Mouse (Mus musculus) testis, adult 2 months (tissue): Measurements from ENCODE around the gene Syn3. TPM values are rescaled to one million over a fixed set of nuclear protein-coding genes. Genes with fewer than 3 reads are reported as not detected.
"Not testable (repeated sequence)": the region's sequence is repeated elsewhere in the genome, so short reads cannot be mapped to it uniquely, and the experiment has no call there.

Experiments used
- H3K27ac ChIP-seq: fragments of 200-500 bp; 2 replicates; pipeline ENCODE4 v1.5.1; 2012; ENCODE audit warnings: low read depth, low read length; ENCODE audit not compliant: control insufficient read depth, insufficient read depth
- H3K27me3 ChIP-seq: fragments of 200-500 bp; 2 replicates; pipeline ENCODE4 v1.6.1; 2012; ENCODE audit warnings: mild to moderate bottlenecking, low read length, moderate library complexity; ENCODE audit not compliant: control insufficient read depth, insufficient read depth
- H3K36me3 ChIP-seq: fragments of 200-500 bp; 2 replicates; pipeline ENCODE4 v1.6.1; 2012; ENCODE audit warnings: mild to moderate bottlenecking, low read length; ENCODE audit not compliant: control insufficient read depth, insufficient read depth
- H3K4me1 ChIP-seq: fragments of 200-500 bp; 2 replicates; pipeline ENCODE4 v1.6.1; 2012; ENCODE audit warnings: low read length; ENCODE audit not compliant: control insufficient read depth, insufficient read depth
- H3K4me3 ChIP-seq: fragments of 200-500 bp; 2 replicates; pipeline ENCODE4 v1.5.1; 2012; ENCODE audit warnings: low read depth, mild to moderate bottlenecking, low read length, moderate library complexity, mixed read lengths; ENCODE audit not compliant: control insufficient read depth
- CTCF ChIP-seq: fragments of 200-500 bp; IDR thresholded peaks from 2 replicates; pipeline ENCODE4 v1.5.1; 2012; ENCODE audit warnings: low read depth, mild to moderate bottlenecking, inconsistent platforms, low read length, moderate library complexity; ENCODE audit not compliant: control insufficient read depth, insufficient read depth, insufficient replicate concordance
- POLR2A ChIP-seq: fragments of 200-500 bp; IDR thresholded peaks from 2 replicates; pipeline ENCODE4 v1.6.1; 2012; ENCODE audit warnings: low read depth, mild to moderate bottlenecking, inconsistent platforms, low read length, moderate library complexity; ENCODE audit not compliant: control insufficient read depth
- polyA plus RNA-seq: library from polyadenylated mRNA; depleted of rRNA; stranded (reverse); fragments of >200 nt; gene quantifications from 2 replicates; pipeline ENCODE4 v1.2.3, GENCODE M21; 2012

Syn3 gene
- polyA plus RNA-seq, 1 experiment = 0.84 TPM

GRCm38 (mm10) chr10:86385656-86386055 is 113.0 kb downstream of the Syn3 start:
- Histone ChIP-seq H3K27ac (no peak overlapping the region), H3K36me3 (no peaks in the 10 kb centered on the region), H3K27me3 (no peaks in the 10 kb centered on the region), H3K4me1 (peaks cover 8% of the 10 kb centered on the region; the same call in 1 of the 2 replicates), H3K4me3 (no peak overlapping the region)
- TF ChIP-seq POLR2A = no peak
- no peak for TF ChIP-seq CTCF

- H3K4me1 ChIP-seq = peaks cover 8% of the 10 kb centered on the region; the same call in 1 of the 2 replicates
- no peak overlapping the region for H3K4me3 ChIP-seq
- H3K27me3 ChIP-seq = no peaks in the 10 kb centered on the region
- no peak overlapping the region for H3K27ac ChIP-seq
- no peaks in the 10 kb centered on the region for H3K36me3 ChIP-seq
- TF ChIP-seq CTCF (no peak), POLR2A (no peak)
Observed at GRCm38 (mm10) chr10:86384655-86385054, 114.0 kb downstream of the Syn3 start.

- Histone ChIP-seq H3K36me3 (no peaks in the 10 kb centered on the region), H3K27ac (no peak overlapping the region), H3K4me1 (no peaks in the 10 kb centered on the region), H3K4me3 (no peak overlapping the region), H3K27me3 (no peaks in the 10 kb centered on the region)
- TF ChIP-seq CTCF (no peak), POLR2A (no peak)
Observed at GRCm38 (mm10) chr10:86381922-86382260, 116.8 kb downstream of the Syn3 start.

GRCm38 (mm10) chr10:86381150-86381921 is 117.4 kb downstream of the Syn3 start:
- no peaks in the 10 kb centered on the region for H3K4me1 ChIP-seq
- no peak overlapping the region for H3K27ac ChIP-seq
- no peaks in the 10 kb centered on the region for H3K36me3 ChIP-seq
- H3K27me3 ChIP-seq = no peaks in the 10 kb centered on the region
- H3K4me3 ChIP-seq = no peak overlapping the region
- TF ChIP-seq POLR2A (no peak), CTCF (no peak)

DNA sequence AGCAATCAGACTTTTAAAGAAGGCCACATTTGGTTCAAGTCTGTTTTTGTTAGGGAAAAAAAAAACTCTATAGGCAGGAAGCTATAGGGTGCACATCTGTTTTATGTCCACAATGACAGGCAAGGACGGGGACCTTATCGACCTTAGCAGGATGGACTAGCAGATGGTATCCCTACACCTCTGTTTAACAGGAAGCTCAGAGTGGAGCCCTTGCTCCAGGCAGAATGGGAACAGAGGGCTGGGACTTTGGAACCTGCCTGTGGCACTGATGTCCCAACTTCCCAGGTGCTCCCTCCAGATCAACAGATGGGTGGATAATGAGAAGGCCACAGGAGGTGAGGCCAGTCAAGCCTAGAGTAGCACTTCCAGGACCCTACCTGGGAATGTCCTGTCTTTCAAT is 118.1 kb downstream of the Syn3 start:
- no peak overlapping the region for H3K4me3 ChIP-seq
- no peaks in the 10 kb centered on the region for H3K36me3 ChIP-seq
- no peaks in the 10 kb centered on the region for H3K27me3 ChIP-seq
- no peaks in the 10 kb centered on the region for H3K4me1 ChIP-seq
- no peak for TF ChIP-seq POLR2A
- no peak overlapping the region for H3K27ac ChIP-seq

DNA sequence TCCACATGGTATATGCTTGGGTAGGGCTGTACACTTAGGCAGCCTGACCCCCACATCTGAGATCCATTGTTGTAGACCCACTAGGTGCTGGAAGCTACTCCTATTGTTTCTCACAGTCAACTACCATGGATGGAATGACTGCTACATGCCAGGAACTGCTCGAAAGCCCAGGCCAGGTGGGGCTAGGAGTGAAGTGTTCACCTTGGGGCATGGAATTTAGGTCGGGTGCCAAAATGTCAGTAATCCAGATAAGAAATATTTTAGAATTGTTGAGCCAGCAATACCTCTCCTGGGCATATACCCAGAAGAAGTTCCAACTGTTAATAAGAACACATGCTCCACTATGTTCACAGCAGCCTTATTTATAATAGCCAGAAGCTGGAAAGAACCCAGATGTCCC is 119.9 kb downstream of the Syn3 start:
- H3K27me3 ChIP-seq, H3K27ac ChIP-seq, H3K36me3 ChIP-seq, H3K4me3 ChIP-seq, H3K4me1 ChIP-seq: not testable (repeated sequence)

DNA sequence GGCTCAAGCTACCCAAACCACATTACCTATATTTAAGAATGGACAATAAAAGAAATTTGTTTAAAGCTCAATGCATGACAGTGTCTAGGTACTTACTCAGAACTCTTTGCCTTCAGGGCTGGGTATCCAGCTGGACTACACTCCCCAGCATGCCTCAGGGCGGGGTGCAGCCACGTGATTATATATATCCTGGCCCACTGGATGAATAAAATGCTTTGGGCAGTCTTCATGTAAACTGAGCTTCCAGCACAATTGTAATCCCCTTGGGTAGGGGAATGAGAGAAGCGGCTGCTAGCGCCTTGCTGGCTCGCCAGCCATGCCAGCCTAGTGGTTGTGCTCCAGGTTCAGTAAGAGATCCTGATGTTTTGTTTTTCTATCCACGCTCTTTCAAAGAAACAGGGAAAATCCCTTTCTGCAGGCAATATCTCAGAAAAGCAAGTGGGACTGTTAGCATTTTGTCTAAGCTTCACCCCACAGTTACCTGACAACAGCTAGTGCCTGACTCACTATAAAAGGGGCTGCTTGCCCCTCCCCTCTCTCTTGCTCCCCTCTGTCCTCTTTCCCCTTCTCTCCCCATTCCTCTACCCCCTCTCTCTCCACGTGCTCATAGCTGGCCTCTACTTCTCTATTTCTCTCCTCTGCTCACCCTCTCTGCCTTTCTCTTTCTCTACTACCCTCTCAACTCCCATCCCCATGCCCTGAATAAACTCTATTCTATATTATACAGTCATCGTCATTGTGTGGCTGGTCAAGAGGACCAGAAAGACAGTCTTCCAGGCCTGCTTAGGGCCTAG is 122.1 kb downstream of the Syn3 start:
- H3K4me1 ChIP-seq = no peaks in the 10 kb centered on the region
- H3K27ac ChIP-seq = no peak overlapping the region
- H3K36me3 ChIP-seq = no peaks in the 10 kb centered on the region
- TF ChIP-seq CTCF (no peak), POLR2A (no peak)
- H3K27me3 ChIP-seq = no peaks in the 10 kb centered on the region
- H3K4me3 ChIP-seq = no peak overlapping the region

DNA sequence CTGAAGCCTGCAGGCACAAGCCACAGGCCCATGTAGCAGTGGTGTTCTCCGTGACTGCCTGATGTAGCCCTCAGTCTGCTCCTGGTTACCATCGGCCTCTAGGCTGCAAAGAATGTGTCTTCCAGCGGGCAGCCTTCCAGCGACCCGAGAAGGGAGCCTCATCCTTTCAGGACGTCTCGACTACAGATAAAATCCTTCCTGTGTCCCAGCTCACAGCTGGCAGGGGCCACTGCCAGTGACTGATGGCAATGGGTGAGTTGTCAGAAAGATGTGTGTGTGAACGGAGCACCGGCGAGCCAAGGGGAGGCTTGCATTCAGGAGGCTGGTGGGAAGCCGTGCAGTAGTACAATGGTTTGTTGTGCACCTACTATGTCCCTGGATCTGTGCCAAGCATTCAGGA is 122.8 kb downstream of the Syn3 start:
- H3K36me3 ChIP-seq = no peaks in the 10 kb centered on the region
- H3K4me1 ChIP-seq = no peaks in the 10 kb centered on the region
- H3K4me3 ChIP-seq = no peak overlapping the region
- no peak for TF ChIP-seq POLR2A
- TF ChIP-seq CTCF = no peak
- no peak overlapping the region for H3K27ac ChIP-seq
- H3K27me3 ChIP-seq = no peaks in the 10 kb centered on the region
